Mouse (Mus musculus) MEL-GATA-1-ER (cell line): ENCODE measurements at regions not wholly inside any gene's neighbourhood (a gene's known extent, or its start where the extent isn't known, plus 50 kb on each side); places are given as distances from the start of the nearest gene placed in this dataset.
A peak's percentile ranks its signal among the peaks of the same experiment; 100 is the strongest.

ENCODE experiments used
- DNase-seq: peaks from one replicate; pipeline ENCODE4 v3.0.0-alpha.2; 2012; ENCODE audit warnings: low read depth; ENCODE audit errors: extremely low read depth

DNA sequence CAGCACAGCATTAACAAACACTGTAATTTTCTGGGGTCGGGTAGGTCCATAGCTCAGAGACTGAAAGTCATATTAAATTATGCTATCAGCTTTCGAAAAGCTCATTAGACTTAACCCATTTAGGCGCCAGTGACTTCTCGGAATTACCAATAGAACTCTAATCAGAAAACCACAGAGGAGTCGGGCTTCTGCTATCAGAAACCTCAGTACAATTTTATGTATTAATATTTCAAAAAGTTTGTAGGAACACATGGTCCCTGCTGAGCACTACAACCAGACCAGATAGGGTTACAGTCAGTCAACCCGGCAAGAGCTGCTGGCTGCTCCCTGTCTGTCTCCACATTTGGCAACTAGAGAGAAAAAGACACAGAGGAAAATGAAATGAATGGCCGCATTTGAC lies 647.3 kb upstream of the Pabpc4l start:
- peak; percentile 66 for DNase-seq

DNA sequence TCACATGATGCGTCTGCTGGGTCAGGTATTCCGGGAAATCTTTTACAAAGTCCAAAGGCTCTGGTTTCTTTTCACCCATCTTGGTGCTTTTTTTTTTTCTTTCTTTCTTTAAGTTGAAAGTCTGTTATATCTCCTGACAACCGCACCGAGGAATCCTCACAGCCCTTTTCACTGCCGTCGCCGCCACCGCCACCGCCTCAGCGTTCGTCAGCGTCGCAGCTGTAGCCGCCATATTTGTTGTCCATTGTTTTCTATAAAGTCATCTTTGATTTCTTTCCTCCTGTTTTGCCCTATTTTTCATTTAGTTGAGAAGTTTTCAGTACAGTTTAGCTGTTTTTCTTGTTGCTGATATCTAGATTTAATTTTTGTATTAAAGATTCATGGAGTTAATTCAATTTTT lies 603.5 kb upstream of the Pabpc4l start:
- no peak for DNase-seq

DNA sequence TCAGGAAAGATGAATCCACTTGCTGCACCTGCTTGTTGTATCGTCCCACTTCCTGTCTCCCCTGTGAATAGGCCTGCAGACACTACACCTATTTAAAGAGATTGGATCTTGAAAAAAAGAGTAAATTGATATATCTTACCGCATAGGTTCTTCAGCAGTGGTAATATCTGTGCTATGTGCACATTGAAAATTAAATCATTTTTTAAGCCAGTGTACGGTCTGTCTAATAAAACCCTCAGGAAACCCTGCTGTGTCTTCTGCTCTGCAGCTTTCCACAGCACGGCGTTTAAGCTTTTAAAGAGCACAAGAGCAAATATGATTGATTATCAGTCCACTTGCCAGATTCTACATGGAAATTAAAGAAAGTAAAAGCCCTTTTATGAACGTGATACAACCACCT lies 577.7 kb upstream of the Pabpc4l start:
- DNase-seq, result no peak

DNA sequence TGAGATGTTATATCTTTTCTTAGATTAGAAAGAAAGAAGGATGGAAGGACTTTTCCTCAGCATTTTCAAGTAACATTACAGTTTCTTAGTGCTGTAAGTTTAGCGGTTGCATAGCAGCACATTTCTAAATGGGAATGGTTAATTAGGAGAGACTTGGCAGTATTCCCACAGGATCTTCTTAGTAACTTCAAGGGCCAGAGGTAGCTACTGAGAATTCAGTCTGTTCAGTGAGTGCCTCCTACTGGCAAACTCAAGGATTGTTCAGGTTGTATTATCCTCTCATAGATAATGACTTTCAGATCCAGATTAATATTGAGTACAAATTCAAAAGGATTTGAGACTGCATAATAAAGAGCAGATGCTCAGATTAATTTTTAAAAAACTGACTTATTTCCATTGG lies 571.3 kb upstream of the Pabpc4l start:
- no peak for DNase-seq

DNA sequence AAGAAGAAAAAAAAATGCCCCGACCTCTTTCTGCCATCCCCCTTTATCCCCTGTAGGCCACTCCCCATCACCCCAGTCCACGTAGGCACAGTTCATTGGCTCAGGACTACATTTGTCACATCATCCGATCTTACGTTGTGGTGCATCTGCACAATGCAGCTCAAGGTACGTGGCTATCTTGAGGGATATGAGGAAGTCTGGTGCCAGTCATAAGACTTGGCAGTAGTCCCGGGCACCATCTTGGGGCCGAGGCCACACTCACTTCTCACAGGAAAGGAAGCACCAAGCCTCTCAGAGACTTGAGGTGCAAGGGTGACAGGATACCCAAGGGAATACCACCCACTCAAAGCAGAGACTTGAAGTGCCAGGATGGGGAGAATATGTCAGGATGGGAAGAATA lies 570.5 kb upstream of the Pabpc4l start:
- DNase-seq, result no peak

DNA sequence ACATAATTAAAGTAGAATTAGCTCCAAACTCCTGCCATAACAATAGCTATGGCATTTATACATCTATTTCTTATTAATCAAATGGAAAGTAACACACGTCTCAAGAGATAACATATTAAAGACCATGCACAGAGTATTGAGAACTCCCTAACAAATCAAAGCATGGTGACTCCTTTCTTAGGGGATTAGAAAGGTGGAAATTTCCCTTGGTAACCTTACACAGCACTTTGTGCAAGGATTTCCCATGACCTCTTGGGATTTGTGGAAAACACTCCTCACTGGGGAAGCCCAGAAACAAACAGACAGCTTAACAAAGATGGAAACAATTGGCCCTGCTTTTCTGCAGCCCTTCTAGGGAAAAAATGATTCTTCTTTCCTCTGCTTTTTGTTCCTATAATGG lies 562.4 kb upstream of the Pabpc4l start:
- no peak for DNase-seq

DNA sequence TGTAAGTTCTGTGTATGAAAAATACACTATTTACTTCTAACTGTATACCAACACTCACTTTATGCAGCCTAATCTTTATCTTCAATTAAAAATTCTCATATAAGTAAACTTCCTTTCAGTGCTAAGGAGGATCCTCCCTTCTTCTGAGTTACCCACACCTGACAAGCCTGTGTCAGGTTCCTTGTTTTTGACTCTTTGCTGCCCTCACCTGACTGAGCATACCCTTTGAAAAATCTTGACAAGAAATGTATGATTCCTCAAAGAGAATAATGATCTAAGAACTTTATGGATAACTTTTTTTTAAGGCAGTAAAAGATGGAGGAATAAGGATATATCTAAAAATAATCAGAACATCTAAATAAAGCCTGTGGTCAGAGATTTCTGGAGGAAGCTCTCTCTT lies 550.9 kb upstream of the Pabpc4l start:
- DNase-seq, result peak; percentile 2

DNA sequence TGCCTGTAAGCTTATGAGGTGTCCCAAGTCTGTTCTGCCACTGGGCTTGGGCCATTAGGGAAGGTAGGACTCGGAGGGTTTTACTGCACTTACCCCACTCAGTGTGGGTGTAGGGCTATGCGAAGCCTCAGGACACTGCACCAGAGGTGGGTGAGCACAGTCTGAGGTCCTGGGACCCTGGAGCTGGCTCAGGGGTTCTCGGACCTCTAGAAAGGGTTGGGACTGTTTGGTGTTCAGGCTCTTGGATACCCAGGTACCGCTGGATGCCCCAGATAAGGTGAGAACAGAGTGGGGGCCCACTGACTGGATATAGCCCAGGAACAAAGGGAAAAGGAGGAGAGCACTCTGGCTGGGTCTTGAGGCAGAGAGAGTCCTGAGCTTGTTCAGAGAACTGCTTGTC lies 522.7 kb upstream of the Pabpc4l start:
- DNase-seq, result no peak

DNA sequence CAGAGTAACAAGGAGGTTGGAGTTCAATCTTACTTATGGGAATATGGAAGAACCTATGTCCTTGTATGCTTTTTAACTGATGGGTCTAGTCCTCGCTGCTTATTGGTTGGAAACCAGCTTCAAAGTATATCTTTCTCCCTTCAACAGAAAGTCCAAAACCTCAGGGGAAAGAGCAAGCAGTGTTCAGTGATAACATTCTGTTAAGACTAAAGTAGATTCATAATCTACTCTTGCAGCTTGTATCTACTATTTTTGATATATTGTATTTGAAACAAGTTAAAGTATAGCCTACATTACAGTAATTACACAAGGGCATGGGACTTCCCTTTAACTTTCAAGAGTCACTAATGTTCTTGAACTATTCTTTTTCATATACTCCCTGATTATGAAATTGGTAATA lies 522.0 kb upstream of the Pabpc4l start:
- DNase-seq, result no peak

DNA sequence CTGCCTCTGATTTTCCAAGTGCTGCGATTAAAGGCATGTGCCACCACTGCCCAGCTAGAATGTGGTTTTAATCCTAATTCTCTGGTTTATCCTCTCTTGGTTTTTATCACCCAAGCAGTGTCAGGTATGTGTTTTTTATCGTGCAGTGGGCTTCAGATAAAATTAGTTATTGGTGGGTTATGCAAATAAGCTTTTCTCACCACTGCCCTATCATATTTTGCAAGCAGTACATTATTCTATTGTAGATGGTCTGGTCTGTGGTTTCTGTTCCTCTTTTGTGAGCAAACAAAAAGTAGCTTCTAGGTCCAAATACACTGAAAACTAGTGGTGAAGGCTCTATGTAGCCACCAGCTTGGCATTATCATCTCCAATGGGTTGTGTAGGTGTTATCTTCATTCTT lies 503.4 kb upstream of the Pabpc4l start:
- DNase-seq, result peak; percentile 19

DNA sequence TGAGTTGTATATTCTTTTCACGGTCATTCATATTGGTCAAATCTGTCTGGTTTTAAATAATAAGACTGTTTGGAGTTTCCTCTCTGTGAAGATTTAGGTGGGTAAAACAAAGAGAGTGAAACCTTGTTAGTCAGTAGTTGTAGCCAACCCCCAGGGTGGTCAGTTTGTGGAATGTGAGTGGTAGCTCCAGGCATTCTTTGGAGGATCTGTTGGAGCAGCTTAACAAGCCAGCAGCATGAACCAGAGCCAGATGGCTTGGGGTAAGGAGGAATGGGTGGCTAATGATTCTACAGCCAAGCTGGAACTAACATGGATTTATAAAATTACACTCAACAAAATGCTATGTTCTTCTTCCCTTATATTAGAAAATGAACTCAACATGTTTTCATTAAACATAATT lies 489.7 kb upstream of the Pabpc4l start:
- DNase-seq, result no peak

DNA sequence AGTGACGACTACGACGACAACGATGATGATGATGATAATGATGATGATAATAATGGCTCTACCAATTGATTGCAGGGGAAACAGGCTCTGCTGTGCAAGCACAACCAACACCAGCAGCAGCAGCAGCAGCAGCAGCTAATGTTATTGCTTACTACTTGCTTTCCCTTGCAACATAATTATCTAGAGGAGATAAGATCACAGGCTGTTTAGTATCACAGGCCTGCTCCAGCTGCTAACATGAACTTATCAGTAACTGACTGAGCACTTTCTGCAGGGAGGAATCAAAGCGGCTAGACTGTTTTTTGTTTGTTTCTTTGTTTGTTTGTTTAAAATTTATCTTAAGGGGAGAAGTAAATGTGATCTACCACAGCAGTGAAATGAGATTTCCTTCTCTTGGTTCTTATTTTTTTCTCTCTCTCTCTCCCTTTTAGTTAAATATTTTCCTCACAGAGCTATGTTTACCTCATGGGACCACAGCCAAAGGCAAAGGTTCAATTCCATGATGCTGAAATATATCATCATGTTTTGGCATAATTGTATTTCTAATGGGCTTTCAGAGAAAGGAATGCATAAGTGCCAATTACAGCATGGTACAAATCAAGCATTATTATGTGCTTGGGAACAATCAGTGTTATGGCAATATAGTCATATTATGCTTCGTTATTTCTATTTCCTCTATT lies 443.2 kb upstream of the Pabpc4l start:
- no peak for DNase-seq

DNA sequence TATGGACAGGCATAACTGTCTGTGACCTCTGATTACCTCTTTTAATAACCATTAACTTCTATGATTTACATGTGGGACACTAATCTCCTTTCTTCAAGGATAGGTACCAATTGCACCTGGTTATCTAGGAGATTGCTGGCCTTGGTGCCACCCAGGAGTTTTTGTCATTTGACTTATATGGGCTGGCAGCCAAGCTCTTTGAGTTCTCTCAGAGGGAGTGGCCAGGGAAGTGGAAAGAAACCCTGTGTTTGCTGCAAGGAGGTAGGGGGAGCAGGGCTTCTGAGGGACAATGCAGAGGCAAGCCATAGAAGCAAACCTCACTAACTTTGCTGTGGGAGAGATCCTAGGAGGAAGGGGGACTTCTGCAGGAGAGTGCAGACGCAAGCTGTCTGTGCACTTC lies 427.8 kb upstream of the Pabpc4l start:
- no peak for DNase-seq

DNA sequence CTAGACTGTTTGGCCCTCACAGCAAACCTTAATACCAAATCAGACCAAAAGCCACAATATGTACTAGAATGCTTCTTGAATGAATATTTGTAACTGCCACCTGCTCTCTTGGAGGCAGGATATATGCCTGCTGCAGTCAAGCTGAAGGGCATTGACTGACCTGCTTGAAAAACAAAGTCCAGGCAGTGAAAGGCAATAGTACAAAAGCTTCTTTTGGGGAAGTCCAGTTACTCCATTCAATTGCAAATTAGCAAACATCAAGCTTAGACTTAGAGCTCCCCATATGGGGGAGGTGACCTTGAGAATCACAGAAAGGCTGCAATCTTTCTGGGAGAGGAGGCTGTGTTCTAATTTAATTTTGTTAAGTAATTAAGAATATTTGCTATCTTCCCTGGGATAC lies 422.9 kb upstream of the Pabpc4l start:
- DNase-seq, result no peak

DNA sequence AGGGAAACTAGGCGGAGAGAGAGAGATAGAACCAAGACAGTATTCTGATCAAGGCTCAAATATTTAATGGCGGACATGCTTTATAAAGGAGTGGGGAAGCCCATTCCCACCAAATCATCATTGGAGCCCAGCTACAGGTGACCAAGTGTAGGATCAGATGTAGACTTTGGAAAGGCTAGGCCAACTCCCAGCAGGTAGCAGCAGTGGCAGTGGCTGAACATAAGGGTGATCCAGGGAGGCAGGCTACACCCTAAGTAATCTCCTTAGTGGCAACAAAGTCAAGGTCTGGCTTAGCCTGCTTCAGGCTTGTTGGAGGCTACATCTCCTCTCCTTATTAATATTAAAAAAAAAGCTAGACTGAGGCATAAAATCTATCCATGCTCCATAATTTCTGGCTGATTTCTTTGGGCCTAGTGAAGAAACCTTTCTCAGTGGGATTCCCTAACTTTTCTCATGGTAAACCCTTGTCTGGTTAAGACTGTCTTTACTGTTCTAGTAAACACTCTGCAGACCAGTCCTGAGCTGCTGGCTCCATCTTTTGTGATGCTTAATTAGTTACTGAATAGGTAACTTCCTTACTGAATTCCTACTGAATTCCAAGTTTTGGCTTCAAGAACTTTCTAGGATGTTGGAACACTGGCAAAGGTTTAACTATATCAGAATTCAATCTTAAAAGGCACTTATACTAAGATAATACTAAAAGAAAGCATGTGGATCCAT lies 421.7 kb upstream of the Pabpc4l start:
- DNase-seq, result no peak

DNA sequence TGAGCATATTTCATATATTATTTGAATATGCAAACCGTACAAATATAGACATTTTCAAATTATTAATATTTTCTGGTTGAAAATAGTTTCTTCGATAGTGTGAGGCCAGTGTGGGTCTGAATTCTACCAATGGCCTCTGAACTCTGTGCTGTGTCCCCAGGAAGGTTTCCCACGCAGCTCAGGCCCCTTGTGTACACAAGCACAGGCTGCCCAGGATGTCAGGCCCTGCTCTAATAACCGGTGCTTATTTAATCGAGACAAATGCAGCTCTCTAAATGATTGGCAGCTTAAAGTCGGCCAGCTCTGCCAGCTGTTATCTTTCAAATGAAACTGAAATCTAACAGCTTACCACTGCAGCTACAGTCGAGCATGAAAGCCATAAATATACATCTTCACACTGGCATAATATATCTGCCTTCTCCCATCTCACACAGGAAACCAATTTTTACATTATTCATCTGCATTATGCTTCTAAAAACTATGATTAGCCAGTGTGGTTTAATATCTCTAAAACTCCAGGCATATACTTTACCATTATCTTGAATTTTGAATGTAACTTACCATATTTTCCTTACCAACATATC lies 400.5 kb upstream of the Pabpc4l start:
- DNase-seq, result peak; percentile 64

DNA sequence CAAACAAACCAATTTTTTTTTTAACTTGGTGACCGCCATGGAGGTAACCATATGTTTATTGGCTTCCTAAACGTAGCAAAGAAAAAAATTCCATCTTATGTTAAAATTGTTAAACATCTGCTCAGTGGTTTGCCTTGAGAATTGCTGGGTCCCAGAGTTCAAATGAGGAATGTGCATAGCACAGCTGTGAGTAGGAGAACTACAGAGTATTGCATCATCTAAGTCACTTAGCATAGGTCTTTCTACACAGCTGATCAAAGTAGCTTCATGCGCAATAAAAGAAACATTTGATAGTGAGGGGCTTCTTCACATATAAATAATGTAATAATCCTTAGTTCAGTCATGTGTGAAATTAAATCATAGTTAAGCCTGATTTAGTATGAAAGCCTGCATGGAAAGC lies 380.7 kb upstream of the Pabpc4l start:
- no peak for DNase-seq
